Mouse (Mus musculus) neural tube, embryonic 11.5 days (tissue): ENCODE data around the gene Ppm1n. TPM values are rescaled to one million over a fixed set of nuclear protein-coding genes. Genes with fewer than 3 reads are reported as not detected.

ENCODE experiments used
- ATAC-seq: fragments of 200-750 bp; cut with Nextera tagmentation; 2 replicates; pipeline ENCODE4 v1.8.0; 2017; ENCODE audit warnings: moderate number of reproducible peaks, mild to moderate bottlenecking, moderate TSS enrichment, moderate library complexity; ENCODE audit not compliant: insufficient read depth, low FRiP score, low TSS enrichment
- DNase-seq: peaks from one replicate; pipeline ENCODE4 v3.0.0-alpha.2; 2015; ENCODE audit warnings: low spot score
- H3K27ac ChIP-seq: fragments of 300-500 bp; sonication (generic); 2 replicates; pipeline ENCODE4 v1.5.1; 2014; ENCODE audit warnings: low read depth, mild to moderate bottlenecking, low read length
- H3K27me3 ChIP-seq: fragments of 300-500 bp; sonication (generic); 2 replicates; pipeline ENCODE4 v1.6.1; 2014; ENCODE audit warnings: mild to moderate bottlenecking, low read length, mixed read lengths; ENCODE audit not compliant: control insufficient read depth, insufficient read depth
- H3K36me3 ChIP-seq: fragments of 300-500 bp; sonication (generic); 2 replicates; pipeline ENCODE4 v1.6.1; 2014; ENCODE audit warnings: mild to moderate bottlenecking, low read length, moderate library complexity, mixed read lengths; ENCODE audit not compliant: control insufficient read depth, insufficient read depth
- H3K4me1 ChIP-seq: fragments of 300-500 bp; sonication (generic); 2 replicates; pipeline ENCODE4 v1.6.1; 2014; ENCODE audit warnings: low read length, mixed read lengths; ENCODE audit not compliant: control insufficient read depth, insufficient read depth
- H3K4me2 ChIP-seq: fragments of 300-500 bp; sonication (generic); 2 replicates; pipeline ENCODE4 v1.6.1; 2014; ENCODE audit warnings: low read depth, mild to moderate bottlenecking, moderate library complexity
- H3K4me3 ChIP-seq: fragments of 300-500 bp; sonication (generic); 2 replicates; pipeline ENCODE4 v1.5.1; 2014; ENCODE audit warnings: low read depth, low read length
- H3K9ac ChIP-seq: fragments of 300-500 bp; sonication (generic); 2 replicates; pipeline ENCODE4 v1.6.1; 2014; ENCODE audit warnings: mild to moderate bottlenecking, low read length
- H3K9me3 ChIP-seq: fragments of 300-500 bp; sonication (generic); 2 replicates; pipeline ENCODE4 v1.6.1; 2016; ENCODE audit warnings: low read length; ENCODE audit not compliant: control insufficient read depth
- WGBS: fragments of 180-500 bp; shearing (Covaris S2); extraction: QIAGEN DNeasy Blood & Tissue Kit; methylation state at CpG from one replicate; pipeline ENCODE4 v1.1.7; 2014; 5-methylcytosine and 5-hydroxymethylcytosine counted together
- polyA plus RNA-seq: library from polyadenylated mRNA; unstranded; fragments of >200 nt; fragmentation: Nextera tagmentation; extraction: Ambion mirVana; gene quantifications from 2 replicates; pipeline ENCODE4 v1.2.1, GENCODE M21; 2014

Gene Ppm1n
- polyA plus RNA-seq, 1 experiment from 2014 or later, result not detected

GRCm38 (mm10) chr7:19239423-19239822, 40.4 kb downstream of the Ppm1n start:
- H3K36me3 ChIP-seq, result no peaks in the 10 kb centered on the region
- no peak overlapping the region for H3K4me3 ChIP-seq
- no peak overlapping the region for H3K4me2 ChIP-seq
- no peaks in the 10 kb centered on the region for H3K27me3 ChIP-seq
- H3K4me1 ChIP-seq, result no peaks in the 10 kb centered on the region; the same call in 1 of the 2 replicates
- peak; percentile 89 for ATAC-seq
- H3K9me3 ChIP-seq, result no peaks in the 10 kb centered on the region
- H3K9ac ChIP-seq, result no peak overlapping the region
- no peak overlapping the region for H3K27ac ChIP-seq
- 0% methylated on average over 1 of the region's 1 CpGs for WGBS
- DNase-seq, result peak; percentile 89

GRCm38 (mm10) chr7:19238344-19238743, 41.5 kb downstream of the Ppm1n start:
- H3K36me3 ChIP-seq, result no peaks in the 10 kb centered on the region
- DNase-seq, result no peak
- no peaks in the 10 kb centered on the region; the same call in 1 of the 2 replicates for H3K4me1 ChIP-seq
- 97% methylated on average over 4 of the region's 4 CpGs for WGBS
- H3K9me3 ChIP-seq, result no peaks in the 10 kb centered on the region
- no peak overlapping the region for H3K9ac ChIP-seq
- H3K27me3 ChIP-seq, result no peaks in the 10 kb centered on the region
- no peak for ATAC-seq
- no peak overlapping the region for H3K27ac ChIP-seq
- H3K4me3 ChIP-seq, result no peak overlapping the region
- H3K4me2 ChIP-seq, result no peak overlapping the region

- 82% methylated on average over 2 of the region's 2 CpGs for WGBS
- ATAC-seq (no peak), DNase-seq (no peak)
Measured at GRCm38 (mm10) chr7:19236411-19236810, 43.5 kb downstream of the Ppm1n start.

GRCm38 (mm10) chr7:19235092-19235671, 44.7 kb downstream of the Ppm1n start:
- Histone ChIP-seq H3K9me3 (no peaks in the 10 kb centered on the region), H3K27ac (no peak overlapping the region), H3K4me2 (no peak overlapping the region), H3K27me3 (no peaks in the 10 kb centered on the region), H3K4me1 (no peaks in the 10 kb centered on the region; the same call in 1 of the 2 replicates), H3K4me3 (no peak overlapping the region), H3K36me3 (no peaks in the 10 kb centered on the region), H3K9ac (no peak overlapping the region)
- DNase-seq, result no peak
- WGBS, result 88% methylated on average over 2 of the region's 2 CpGs
- no peak for ATAC-seq

More at GRCm38 (mm10) chr7:19236411-19236810, 43.5 kb downstream of the Ppm1n start:
- no peaks in the 10 kb centered on the region for H3K9me3 ChIP-seq
- no peaks in the 10 kb centered on the region; the same call in 1 of the 2 replicates for H3K4me1 ChIP-seq
- no peaks in the 10 kb centered on the region for H3K36me3 ChIP-seq
- no peak overlapping the region for H3K4me2 ChIP-seq
- H3K27ac ChIP-seq, result no peak overlapping the region
- H3K27me3 ChIP-seq, result no peaks in the 10 kb centered on the region
- no peak overlapping the region for H3K9ac ChIP-seq
- H3K4me3 ChIP-seq, result no peak overlapping the region

- DNase-seq (no peak), ATAC-seq (no peak)
- peaks cover under 1% of the 10 kb centered on the region for H3K4me1 ChIP-seq
- 83% methylated on average over 5 of the region's 5 CpGs for WGBS
- H3K4me3 ChIP-seq, result no peak overlapping the region
- no peak overlapping the region for H3K4me2 ChIP-seq
- no peak overlapping the region for H3K9ac ChIP-seq
- H3K27ac ChIP-seq, result no peak overlapping the region
- H3K9me3 ChIP-seq, result no peaks in the 10 kb centered on the region
- no peaks in the 10 kb centered on the region for H3K36me3 ChIP-seq
- H3K27me3 ChIP-seq, result no peaks in the 10 kb centered on the region
Measured at GRCm38 (mm10) chr7:19234652-19235051, 45.2 kb downstream of the Ppm1n start.

- Histone ChIP-seq H3K9me3 (no peaks in the 10 kb centered on the region), H3K4me1 (peaks cover 8% of the 10 kb centered on the region), H3K9ac (no peak overlapping the region), H3K4me2 (no peak overlapping the region), H3K27ac (no peak overlapping the region), H3K4me3 (no peak overlapping the region), H3K36me3 (no peaks in the 10 kb centered on the region), H3K27me3 (no peaks in the 10 kb centered on the region)
- DNase-seq (no peak), ATAC-seq (no peak)
- 94% methylated on average over 3 of the region's 3 CpGs for WGBS
Measured at GRCm38 (mm10) chr7:19231849-19232248, 48.0 kb downstream of the Ppm1n start.

- Histone ChIP-seq H3K27me3 (no peaks in the 10 kb centered on the region), H3K4me3 (no peak overlapping the region), H3K9ac (no peak overlapping the region), H3K4me2 (no peak overlapping the region), H3K9me3 (no peaks in the 10 kb centered on the region), H3K36me3 (no peaks in the 10 kb centered on the region), H3K4me1 (peaks cover 10% of the 10 kb centered on the region), H3K27ac (no peak overlapping the region)
- ATAC-seq, result no peak
- WGBS, result 98% methylated on average over 5 of the region's 5 CpGs
- no peak for DNase-seq
Measured at GRCm38 (mm10) chr7:19230899-19231298, 49.0 kb downstream of the Ppm1n start.

GRCm38 (mm10) chr7:19230041-19230580, 49.8 kb downstream of the Ppm1n start:
- 0 out of 2 replicates have a peak overlapping the region, but pooled peaks have one; percentile 84 for H3K4me2 ChIP-seq
- DNase-seq, result no peak
- peaks cover 10% of the 10 kb centered on the region for H3K4me1 ChIP-seq
- H3K27ac ChIP-seq, result no peak overlapping the region
- H3K9me3 ChIP-seq, result no peaks in the 10 kb centered on the region
- no peak for ATAC-seq
- 90% methylated on average over 2 of the region's 2 CpGs for WGBS
- H3K9ac ChIP-seq, result no peak overlapping the region
- H3K4me3 ChIP-seq, result no peak overlapping the region
- H3K36me3 ChIP-seq, result no peaks in the 10 kb centered on the region; the same call in 1 of the 2 replicates
- H3K27me3 ChIP-seq, result no peaks in the 10 kb centered on the region

GRCm38 (mm10) chr7:19229404-19229803, 50.5 kb downstream of the Ppm1n start:
- H3K9me3 ChIP-seq, result no peaks in the 10 kb centered on the region
- no peak overlapping the region for H3K27ac ChIP-seq
- WGBS, result 44% methylated on average over 5 of the region's 5 CpGs
- ATAC-seq, result no peak
- peak overlapping the region; percentile 68 for H3K9ac ChIP-seq
- peak overlapping the region; percentile 58 for H3K4me3 ChIP-seq
- H3K27me3 ChIP-seq, result no peaks in the 10 kb centered on the region
- H3K36me3 ChIP-seq, result no peaks in the 10 kb centered on the region; the same call in 1 of the 2 replicates
- peak overlapping the region; percentile 84 for H3K4me2 ChIP-seq
- peaks cover 10% of the 10 kb centered on the region for H3K4me1 ChIP-seq
- DNase-seq, result no peak
